Mouse (Mus musculus) G1E (cell line): ENCODE results near the gene Prss32.

Experiments
- CTCF ChIP-seq: IDR thresholded peaks from 2 replicates; pipeline ENCODE4 v1.5.1; 2012; ENCODE audit warnings: low read depth, low read length, inconsistent platforms, mixed read lengths
- GATA1 ChIP-seq: IDR thresholded peaks from 2 replicates; pipeline ENCODE4 v1.6.1; 2012; ENCODE audit warnings: borderline replicate concordance, low read length, inconsistent platforms, mixed read lengths
- TAL1 ChIP-seq: conservative IDR thresholded peaks from 2 replicates; pipeline ENCODE4 v1.6.1; 2012; ENCODE audit warnings: low read depth, low read length, inconsistent platforms, mixed read lengths

- no peak for TF ChIP-seq CTCF
- TF ChIP-seq GATA1, result no peak
- TF ChIP-seq TAL1, result no peak
These were observed 20.0 kb upstream of the Prss32 start for GRCm38 (mm10) chr17:23823614-23824013.
